Mouse (Mus musculus) G1E (cell line): Measurements from ENCODE around the gene Nfatc2ip.

Experiments used
- CTCF ChIP-seq: IDR thresholded peaks from 2 replicates; pipeline ENCODE4 v1.5.1; 2012; ENCODE audit warnings: low read depth, low read length, inconsistent platforms, mixed read lengths
- GATA1 ChIP-seq: IDR thresholded peaks from 2 replicates; pipeline ENCODE4 v1.6.1; 2012; ENCODE audit warnings: borderline replicate concordance, low read length, inconsistent platforms, mixed read lengths
- TAL1 ChIP-seq: conservative IDR thresholded peaks from 2 replicates; pipeline ENCODE4 v1.6.1; 2012; ENCODE audit warnings: low read depth, low read length, inconsistent platforms, mixed read lengths

DNA sequence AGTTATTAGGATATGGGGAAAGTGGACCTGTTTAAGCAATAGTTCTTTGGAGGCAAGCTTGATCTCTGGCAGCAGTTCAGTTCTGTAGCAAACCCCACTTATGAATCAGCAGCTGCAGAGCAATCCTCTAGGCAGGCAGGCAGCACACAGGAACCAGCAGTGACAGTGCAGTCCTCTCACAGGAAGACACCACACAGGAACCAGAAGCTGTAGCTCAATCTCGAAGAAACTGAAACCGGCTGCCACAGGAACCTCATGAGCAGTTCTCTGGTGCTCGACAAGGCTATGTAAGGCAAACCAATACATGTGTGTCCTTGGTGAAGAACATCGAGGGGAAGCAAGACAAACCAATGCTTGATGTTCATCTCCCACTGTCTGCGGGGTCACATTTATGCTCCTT, 25.2 kb upstream of the Nfatc2ip start:
- no peak for TF ChIP-seq CTCF
- TF ChIP-seq GATA1 = no peak
- no peak for TF ChIP-seq TAL1
